Mouse (Mus musculus) MEL (cell line): ENCODE data around the gene Hecw2.

Experiments
- E2F4 ChIP-seq: IDR thresholded peaks from 2 replicates; pipeline ENCODE4 v1.6.1; 2011; ENCODE audit warnings: low read depth, low read length, improper control_type of control experiment, borderline replicate concordance
- EP300 ChIP-seq, 2 experiments: IDR thresholded peaks; 2 replicates each; pipeline ENCODE4 v1.6.1; 2011; ENCODE audit warnings: improper control_type of control experiment in 2 of 2, low read length in 2 of 2, low read depth in 1 of 2, mild to moderate bottlenecking in 1 of 2
- GATA1 ChIP-seq: IDR thresholded peaks from 2 replicates; pipeline ENCODE4 v1.6.1; 2011; ENCODE audit warnings: low read depth, low read length, improper control_type of control experiment
- HCFC1 ChIP-seq: IDR thresholded peaks from 2 replicates; pipeline ENCODE4 v1.6.1; 2012; ENCODE audit warnings: low read depth, mild to moderate bottlenecking, inconsistent platforms, low read length, improper control_type of control experiment, moderate library complexity
- USF1 ChIP-seq: IDR thresholded peaks from 2 replicates; pipeline ENCODE4 v1.6.1; 2014; ENCODE audit warnings: low read depth, mild to moderate bottlenecking, inconsistent platforms, low read length, improper control_type of control experiment, moderate library complexity

DNA sequence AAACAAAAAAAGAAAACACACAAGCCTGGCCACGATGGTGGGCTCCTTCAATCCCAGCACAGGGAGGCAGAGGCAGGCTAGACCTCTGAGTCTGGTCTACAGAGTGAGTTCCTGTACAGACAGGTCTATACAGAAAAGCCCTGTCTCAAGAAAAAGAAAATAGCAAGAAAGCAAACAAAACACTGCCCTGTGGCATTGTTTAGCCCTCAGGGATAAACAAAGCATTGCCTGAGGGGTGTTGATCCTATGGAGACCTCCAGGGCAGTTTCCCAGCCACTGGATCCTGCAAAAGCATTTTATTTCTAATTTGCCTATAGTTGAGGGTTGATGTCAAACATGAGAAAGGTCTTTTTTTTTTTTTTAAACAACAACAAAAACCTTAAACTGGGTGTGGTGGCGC, 327.7 kb downstream of the Hecw2 start:
- TF ChIP-seq EP300 (IDR thresholded peaks at IDR 0.05; ENCODE audit: low read depth in 1 of 2, low read length in 2 of 2) (no peak), GATA1 (no peak), USF1 (no peak), HCFC1 (no peak), E2F4 (no peak)
